Mouse (Mus musculus) liver, adult 2 months (tissue): Measurements from ENCODE around the gene Gramd1b. TPM values are rescaled to one million over a fixed set of nuclear protein-coding genes. Genes with fewer than 3 reads are reported as not detected.

Experiments
- DNase-seq: peaks from one replicate; pipeline ENCODE4 v3.0.0-alpha.2; 2011; ENCODE audit warnings: low read depth, low spot score; ENCODE audit errors: extremely low read depth
- H3K27ac ChIP-seq: fragments of 200-500 bp; replicated peaks from 2 replicates; pipeline ENCODE4 v1.5.1; 2012; ENCODE audit warnings: low read depth, mild to moderate bottlenecking, control low read depth, inconsistent platforms, low read length; ENCODE audit not compliant: insufficient read depth
- H3K27me3 ChIP-seq: fragments of 200-500 bp; 2 replicates; pipeline ENCODE4 v1.6.1; 2012; ENCODE audit warnings: mild to moderate bottlenecking, moderate library complexity, low read length, inconsistent platforms; ENCODE audit not compliant: control insufficient read depth, insufficient read depth
- H3K36me3 ChIP-seq: fragments of 200-500 bp; 2 replicates; pipeline ENCODE4 v1.6.1; 2012; ENCODE audit warnings: low read length, inconsistent platforms; ENCODE audit not compliant: control insufficient read depth, insufficient read depth
- H3K4me1 ChIP-seq: fragments of 200-500 bp; 2 replicates; pipeline ENCODE4 v1.6.1; 2011; ENCODE audit warnings: low read length; ENCODE audit not compliant: control insufficient read depth, insufficient read depth
- H3K4me3 ChIP-seq: fragments of 200-500 bp; 2 replicates; pipeline ENCODE4 v1.5.1; 2011; ENCODE audit warnings: low read depth, mild to moderate bottlenecking, control low read depth, low read length, moderate library complexity; ENCODE audit not compliant: insufficient read depth
- H3K79me2 ChIP-seq: fragments of 200-500 bp; 2 replicates; pipeline ENCODE4 v1.6.1; 2012; ENCODE audit warnings: inconsistent platforms, mild to moderate bottlenecking, low read length, moderate library complexity; ENCODE audit not compliant: control insufficient read depth, insufficient read depth
- H3K9ac ChIP-seq: fragments of 200-500 bp; 2 replicates; pipeline ENCODE4 v1.6.1; 2012; ENCODE audit warnings: low read depth, mild to moderate bottlenecking, control low read depth, inconsistent platforms, low read length
- CTCF ChIP-seq: fragments of 200-500 bp; IDR thresholded peaks from 2 replicates; pipeline ENCODE4 v1.5.1; 2011; ENCODE audit warnings: low read depth, low read length, control low read depth
- POLR2A ChIP-seq: fragments of 200-500 bp; IDR thresholded peaks from 2 replicates; pipeline ENCODE4 v1.6.1; 2011; ENCODE audit warnings: low read length, control low read depth; ENCODE audit not compliant: insufficient read depth; ENCODE audit errors: extremely low read depth
- WGBS: fragments of 180-500 bp; shearing (Covaris S2); methylation state at CpG from one replicate; pipeline ENCODE4 v1.1.7; 2018; 5-methylcytosine and 5-hydroxymethylcytosine counted together
- polyA plus RNA-seq: library from polyadenylated mRNA; depleted of rRNA; stranded (reverse); fragments of >200 nt; gene quantifications from 2 replicates; pipeline ENCODE4 v1.2.3, GENCODE M21; 2012
- total RNA-seq: library from RNA; depleted of rRNA; stranded (reverse); fragments of >200 nt; gene quantifications from 2 replicates; pipeline ENCODE4 v1.2.3, GENCODE M21; 2014

Gramd1b gene
- total and polyA plus RNA-seq, 2 experiments: 1.2 to 2.0 TPM

- TF ChIP-seq POLR2A (no peak), CTCF (no peak)
- Histone ChIP-seq H3K27me3 (no peaks in the 10 kb centered on the region; the same call in 1 of the 2 replicates), H3K4me3 (no peak overlapping the region), H3K36me3 (no peaks in the 10 kb centered on the region), H3K4me1 (no peaks in the 10 kb centered on the region), H3K79me2 (no peaks in the 10 kb centered on the region), H3K27ac (no peak overlapping the region), H3K9ac (no peak overlapping the region)
- no peak for DNase-seq
- WGBS: 70% methylated on average over 5 of the region's 5 CpGs
These were observed 125.9 kb downstream of the Gramd1b start for GRCm38 (mm10) chr9:40405263-40405662.

GRCm38 (mm10) chr9:40404637-40405036 is 126.5 kb downstream of the Gramd1b start:
- H3K36me3 ChIP-seq: no peaks in the 10 kb centered on the region

GRCm38 (mm10) chr9:40403750-40404149 is 127.4 kb downstream of the Gramd1b start:
- H3K9ac ChIP-seq: no peak overlapping the region
- no peaks in the 10 kb centered on the region for H3K4me1 ChIP-seq
- H3K27ac ChIP-seq: no peak overlapping the region
- WGBS: 86% methylated on average over 7 of the region's 7 CpGs
- TF ChIP-seq POLR2A (no peak), CTCF (no peak)
- no peaks in the 10 kb centered on the region for H3K36me3 ChIP-seq
- no peaks in the 10 kb centered on the region; the same call in 1 of the 2 replicates for H3K27me3 ChIP-seq
- DNase-seq: no peak
- H3K4me3 ChIP-seq: no peak overlapping the region
- H3K79me2 ChIP-seq: no peaks in the 10 kb centered on the region

More at GRCm38 (mm10) chr9:40404637-40405036, 126.5 kb downstream of the Gramd1b start:
- Histone ChIP-seq H3K27me3 (no peaks in the 10 kb centered on the region; the same call in 1 of the 2 replicates), H3K9ac (no peak overlapping the region), H3K4me3 (no peak overlapping the region), H3K79me2 (no peaks in the 10 kb centered on the region), H3K27ac (no peak overlapping the region), H3K4me1 (no peaks in the 10 kb centered on the region)
- WGBS: 93% methylated on average over 11 of the region's 11 CpGs
- TF ChIP-seq POLR2A (no peak), CTCF (no peak)
- no peak for DNase-seq

- 92% methylated on average over 5 of the region's 5 CpGs for WGBS
- H3K79me2 ChIP-seq: no peaks in the 10 kb centered on the region
- H3K27ac ChIP-seq: no peak overlapping the region
- TF ChIP-seq CTCF (no peak), POLR2A (no peak)
- H3K4me1 ChIP-seq: no peaks in the 10 kb centered on the region
- DNase-seq: no peak
- no peak overlapping the region for H3K4me3 ChIP-seq
- no peaks in the 10 kb centered on the region for H3K36me3 ChIP-seq
- H3K27me3 ChIP-seq: no peaks in the 10 kb centered on the region
- H3K9ac ChIP-seq: no peak overlapping the region
These were observed 129.4 kb downstream of the Gramd1b start for GRCm38 (mm10) chr9:40401818-40402217.

- Histone ChIP-seq H3K4me1 (no peaks in the 10 kb centered on the region), H3K79me2 (no peaks in the 10 kb centered on the region), H3K36me3 (no peaks in the 10 kb centered on the region), H3K27me3 (no peaks in the 10 kb centered on the region), H3K27ac (no peak overlapping the region), H3K9ac (no peak overlapping the region), H3K4me3 (no peak overlapping the region)
- 70% methylated on average over 9 of the region's 9 CpGs for WGBS
- no peak for DNase-seq
- TF ChIP-seq POLR2A (no peak), CTCF (no peak)
These were observed 130.3 kb downstream of the Gramd1b start for GRCm38 (mm10) chr9:40400854-40401253.

- H3K36me3 ChIP-seq: no peaks in the 10 kb centered on the region
- no peak overlapping the region for H3K9ac ChIP-seq
- H3K27ac ChIP-seq: no peak overlapping the region
- DNase-seq: no peak
- H3K4me1 ChIP-seq: no peaks in the 10 kb centered on the region
- 90% methylated on average over 2 of the region's 2 CpGs for WGBS
- no peak overlapping the region for H3K4me3 ChIP-seq
- H3K27me3 ChIP-seq: no peaks in the 10 kb centered on the region
- TF ChIP-seq CTCF: no peak
- TF ChIP-seq POLR2A: no peak
- no peaks in the 10 kb centered on the region for H3K79me2 ChIP-seq
These were observed 131.0 kb downstream of the Gramd1b start for GRCm38 (mm10) chr9:40400171-40400570.
